Mouse (Mus musculus) liver, embryonic 15.5 days (tissue): ENCODE data around the gene Crocc. TPM values are rescaled to one million over a fixed set of nuclear protein-coding genes. Genes with fewer than 3 reads are reported as not detected.

Source experiments
- ATAC-seq: fragments of 200-750 bp; cut with Nextera tagmentation; 2 replicates; pipeline ENCODE4 v1.8.0; 2017; ENCODE audit warnings: moderate number of reproducible peaks, mild to moderate bottlenecking, moderate library complexity; ENCODE audit not compliant: insufficient read depth
- H3K27ac ChIP-seq: fragments of 300-500 bp; sonication (generic); replicated peaks from 2 replicates; pipeline ENCODE4 v1.5.1; 2015; ENCODE audit warnings: mild to moderate bottlenecking, inconsistent platforms
- H3K27me3 ChIP-seq: fragments of 300-500 bp; sonication (generic); 2 replicates; pipeline ENCODE4 v1.6.1; 2015; ENCODE audit warnings: mild to moderate bottlenecking, inconsistent platforms
- H3K36me3 ChIP-seq: fragments of 300-500 bp; sonication (generic); replicated peaks from 2 replicates; pipeline ENCODE4 v1.6.1; 2015; ENCODE audit warnings: moderate library complexity, mild to moderate bottlenecking, inconsistent platforms
- H3K4me1 ChIP-seq: fragments of 300-500 bp; sonication (generic); replicated peaks from 2 replicates; pipeline ENCODE4 v1.6.1; 2015; ENCODE audit warnings: inconsistent platforms
- H3K4me2 ChIP-seq: fragments of 300-500 bp; sonication (generic); 2 replicates; pipeline ENCODE4 v1.6.1; 2015; ENCODE audit warnings: moderate library complexity, mild to moderate bottlenecking, inconsistent platforms
- H3K4me3 ChIP-seq: fragments of 300-500 bp; sonication (generic); replicated peaks from 2 replicates; pipeline ENCODE4 v1.5.1; 2015; ENCODE audit warnings: mild to moderate bottlenecking, inconsistent platforms
- H3K9ac ChIP-seq: fragments of 300-500 bp; sonication (generic); 2 replicates; pipeline ENCODE4 v1.6.1; 2015; ENCODE audit warnings: moderate library complexity, mild to moderate bottlenecking, inconsistent platforms
- H3K9me3 ChIP-seq: fragments of 300-500 bp; sonication (generic); replicated peaks from 2 replicates; pipeline ENCODE4 v1.6.1; 2016; ENCODE audit warnings: inconsistent platforms
- WGBS: fragments of 180-500 bp; shearing (Covaris S2); methylation state at CpG from one replicate; pipeline ENCODE4 v1.1.7; 2015; ENCODE audit warnings: mixed read lengths; ENCODE audit not compliant: insufficient replicate concordance; 5-methylcytosine and 5-hydroxymethylcytosine counted together
- polyA plus RNA-seq: library from polyadenylated mRNA; unstranded; fragments of >200 nt; fragmentation: Nextera tagmentation; extraction: Ambion mirVana; gene quantifications from 2 replicates; pipeline ENCODE4 v1.2.1, GENCODE M21; 2015

The Crocc gene
- polyA plus RNA-seq, 1 experiment from 2014 or later = 0.77 TPM

GRCm38 (mm10) chr4:141048810-141049475, 11.4 kb downstream of the Crocc start:
- Histone ChIP-seq H3K36me3 (no peaks in the 10 kb centered on the region), H3K9ac (no peak overlapping the region), H3K9me3 (no peaks in the 10 kb centered on the region), H3K27ac (no peak overlapping the region), H3K27me3 (no peaks in the 10 kb centered on the region), H3K4me3 (no peak overlapping the region), H3K4me1 (peaks cover 6% of the 10 kb centered on the region; the same call in 1 of the 2 replicates), H3K4me2 (no peak overlapping the region)
- WGBS = 72% methylated on average over 17 of the region's 17 CpGs
- no peak for ATAC-seq

DNA sequence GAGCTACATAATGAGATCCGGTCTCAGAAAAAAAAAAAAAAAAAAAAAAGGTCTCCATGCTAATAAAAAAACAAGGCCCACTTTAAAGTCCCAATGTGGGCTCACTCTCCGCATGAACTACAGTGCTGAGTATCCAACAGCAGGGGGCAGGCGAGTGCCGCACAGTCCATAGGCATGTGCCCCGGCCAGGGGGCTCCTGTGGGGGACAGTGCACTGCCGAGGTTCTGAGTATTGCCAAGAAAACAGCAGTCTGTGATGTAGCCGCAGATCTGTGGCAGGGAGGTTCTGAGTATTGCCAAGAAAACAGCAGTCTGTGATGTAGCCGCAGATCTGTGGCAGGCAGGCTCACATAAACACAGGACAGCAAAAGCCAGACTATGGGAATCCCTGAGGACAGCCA, 15.5 kb downstream of the Crocc start:
- H3K9me3 ChIP-seq = no peaks in the 10 kb centered on the region
- 21% methylated on average over 8 of the region's 8 CpGs for WGBS
- H3K4me1 ChIP-seq = peaks cover 4% of the 10 kb centered on the region; the same call in 1 of the 2 replicates
- no peaks in the 10 kb centered on the region for H3K36me3 ChIP-seq
- no peak overlapping the region for H3K4me2 ChIP-seq
- H3K27me3 ChIP-seq = no peaks in the 10 kb centered on the region
- no peak overlapping the region for H3K9ac ChIP-seq
- H3K27ac ChIP-seq = no peak overlapping the region
- H3K4me3 ChIP-seq = no peak overlapping the region
- no peak for ATAC-seq

DNA sequence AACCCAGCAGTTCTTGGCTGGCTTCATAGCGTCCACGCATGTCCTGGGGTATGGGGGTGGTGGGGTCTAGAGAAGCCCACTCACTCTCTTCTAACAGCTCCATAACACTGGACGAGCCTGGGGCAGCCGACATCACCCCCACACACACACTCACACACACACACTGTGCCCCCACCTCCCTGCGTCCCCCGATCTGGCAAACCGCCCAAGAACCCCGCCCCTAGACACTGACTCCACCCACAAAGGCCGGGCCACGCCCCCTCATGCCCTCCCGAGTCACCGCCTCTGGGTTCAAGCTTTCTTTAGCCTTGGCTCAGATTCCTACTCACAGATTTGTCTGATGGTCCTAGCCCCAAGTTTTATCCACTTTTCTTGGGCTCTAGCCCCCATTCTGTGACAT, 19.2 kb downstream of the Crocc start:
- H3K36me3 ChIP-seq = no peaks in the 10 kb centered on the region
- H3K4me1 ChIP-seq = peaks cover 4% of the 10 kb centered on the region; the same call in 1 of the 2 replicates
- H3K4me2 ChIP-seq = no peak overlapping the region
- no peaks in the 10 kb centered on the region for H3K9me3 ChIP-seq
- H3K4me3 ChIP-seq = no peak overlapping the region
- 54% methylated on average over 12 of the region's 12 CpGs for WGBS
- H3K9ac ChIP-seq = no peak overlapping the region
- ATAC-seq = peak; percentile 9; the same call in 1 of the 2 replicates
- no peak overlapping the region for H3K27ac ChIP-seq
- no peaks in the 10 kb centered on the region for H3K27me3 ChIP-seq

DNA sequence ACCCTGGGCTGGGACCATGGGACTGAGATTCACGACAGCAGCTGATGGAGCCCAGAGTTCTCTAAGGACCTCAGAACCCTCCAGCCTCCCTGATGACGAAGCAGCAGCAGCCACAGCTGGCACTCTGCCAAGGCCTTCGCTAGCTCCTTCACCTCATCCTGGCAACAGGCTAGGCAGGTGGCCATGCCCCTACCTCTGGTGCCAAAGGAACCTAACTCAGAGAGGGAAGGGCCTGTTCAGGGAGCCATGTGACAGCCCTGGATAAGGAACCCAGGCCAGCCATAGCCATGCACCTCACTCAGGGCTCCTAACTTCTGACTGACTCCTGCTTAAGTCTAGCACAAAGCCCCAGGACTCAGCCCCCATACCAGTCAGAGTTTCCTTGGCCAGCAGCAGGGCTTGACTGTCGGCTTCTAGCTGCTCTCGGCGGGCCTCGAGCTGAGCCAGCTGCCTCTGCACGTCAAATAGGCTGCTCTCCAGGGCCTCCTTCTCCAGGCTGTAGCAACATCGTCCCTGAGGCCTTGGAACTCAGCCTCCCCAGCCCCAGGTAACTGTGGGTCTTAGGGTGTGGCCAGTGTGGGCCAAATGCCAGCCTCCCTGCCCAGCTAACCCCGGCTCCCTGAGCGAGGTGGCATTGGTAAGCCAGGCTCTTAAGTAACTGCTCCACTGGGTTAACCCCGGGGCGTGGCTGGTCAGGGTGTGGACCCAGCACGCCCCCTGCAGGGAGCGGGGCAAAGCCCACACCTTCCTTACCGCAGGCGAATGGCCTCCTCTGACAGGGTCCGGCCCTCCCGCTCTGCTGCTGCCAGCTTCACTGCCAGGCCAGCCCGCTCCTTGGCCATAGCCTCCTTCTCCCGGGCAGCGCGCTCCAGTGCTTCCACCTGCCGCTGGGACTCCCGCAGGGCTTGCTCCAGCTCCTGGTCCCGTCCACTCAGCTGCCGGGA, 26.5 kb downstream of the Crocc start:
- H3K27ac ChIP-seq = no peak overlapping the region
- WGBS = 72% methylated on average over 27 of the region's 27 CpGs
- no peak overlapping the region for H3K4me3 ChIP-seq
- no peaks in the 10 kb centered on the region for H3K36me3 ChIP-seq
- H3K9me3 ChIP-seq = no peaks in the 10 kb centered on the region
- no peaks in the 10 kb centered on the region for H3K27me3 ChIP-seq
- ATAC-seq = no peak
- H3K4me1 ChIP-seq = peaks cover 22% of the 10 kb centered on the region; the same call in 1 of the 2 replicates
- H3K9ac ChIP-seq = no peak overlapping the region
- H3K4me2 ChIP-seq = no peak overlapping the region

DNA sequence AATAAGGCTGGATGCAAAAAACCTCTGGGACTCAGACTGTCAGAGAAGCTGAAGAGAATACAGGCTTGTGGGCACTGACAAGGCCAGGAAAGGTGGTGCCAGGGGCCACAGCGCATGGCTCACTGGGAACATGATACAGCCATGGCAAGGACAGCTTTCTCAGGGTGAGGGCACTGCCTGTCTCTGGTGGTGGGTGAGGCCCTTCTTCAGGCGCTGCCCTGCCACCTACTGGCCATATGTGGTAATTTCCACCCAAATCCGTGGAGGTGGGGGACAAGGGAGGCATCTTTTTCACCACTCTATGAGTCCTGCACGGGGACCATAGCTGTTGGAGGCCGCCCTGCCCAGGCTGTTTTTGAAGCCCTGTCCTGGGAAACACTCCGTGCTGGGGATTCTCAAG, 28.6 kb downstream of the Crocc start:
- peaks cover 22% of the 10 kb centered on the region; the same call in 1 of the 2 replicates for H3K4me1 ChIP-seq
- no peak overlapping the region for H3K4me3 ChIP-seq
- no peak overlapping the region for H3K27ac ChIP-seq
- H3K9me3 ChIP-seq = no peaks in the 10 kb centered on the region
- no peak overlapping the region for H3K4me2 ChIP-seq
- no peak overlapping the region for H3K9ac ChIP-seq
- WGBS = 5% methylated on average over 6 of the region's 6 CpGs
- H3K27me3 ChIP-seq = no peaks in the 10 kb centered on the region
- no peaks in the 10 kb centered on the region for H3K36me3 ChIP-seq
- no peak for ATAC-seq

GRCm38 (mm10) chr4:141030541-141031206, 29.7 kb downstream of the Crocc start:
- no peaks in the 10 kb centered on the region for H3K36me3 ChIP-seq
- peaks cover 22% of the 10 kb centered on the region; the same call in 1 of the 2 replicates for H3K4me1 ChIP-seq
- WGBS = 78% methylated on average over 18 of the region's 18 CpGs
- no peak overlapping the region for H3K9ac ChIP-seq
- no peak overlapping the region for H3K4me2 ChIP-seq
- H3K27me3 ChIP-seq = no peaks in the 10 kb centered on the region
- no peak for ATAC-seq
- no peak overlapping the region for H3K4me3 ChIP-seq
- no peak overlapping the region for H3K27ac ChIP-seq
- no peaks in the 10 kb centered on the region for H3K9me3 ChIP-seq

DNA sequence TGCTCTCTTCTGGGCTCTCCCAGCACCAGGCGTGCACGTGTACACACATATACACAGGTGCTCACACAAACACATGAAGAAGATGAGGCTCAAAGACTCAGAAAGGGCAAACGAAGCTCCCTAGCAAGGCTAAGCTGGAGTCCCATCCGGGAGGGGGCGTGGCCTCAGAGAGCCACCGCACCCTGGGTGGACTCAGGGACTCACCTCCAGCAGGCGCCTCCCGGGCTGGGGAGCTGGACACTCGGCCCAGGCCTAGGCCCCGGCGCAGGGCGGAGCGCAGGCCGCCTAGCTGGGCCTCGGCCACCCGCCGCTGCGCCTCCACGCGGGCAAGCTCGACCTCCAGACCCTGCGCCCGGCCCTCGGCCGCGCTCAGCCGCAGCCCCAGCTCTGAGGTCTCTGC, 35.4 kb downstream of the Crocc start:
- H3K27me3 ChIP-seq = no peaks in the 10 kb centered on the region

DNA sequence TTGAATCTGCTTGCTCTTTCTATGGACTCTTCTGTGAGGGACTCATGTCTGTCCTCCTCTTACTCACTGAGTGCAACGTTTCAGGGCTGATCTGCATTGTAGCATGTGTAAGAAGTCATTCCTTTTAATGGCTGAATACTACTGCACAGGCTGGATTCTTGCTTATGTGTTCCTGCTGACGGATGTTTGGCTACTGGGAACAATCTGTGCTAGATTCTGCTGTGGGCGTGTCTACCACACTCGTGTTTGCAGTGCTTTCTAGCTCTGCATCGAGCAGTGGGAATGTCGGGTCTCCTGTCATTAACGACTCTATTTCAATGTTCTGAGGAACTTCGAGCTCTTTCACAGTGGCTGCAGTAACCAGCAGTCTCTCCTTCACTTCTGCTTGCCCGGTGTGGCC, 36.3 kb downstream of the Crocc start:
- Histone ChIP-seq H3K36me3 (no peaks in the 10 kb centered on the region), H3K4me1 (no peaks in the 10 kb centered on the region), H3K27ac (no peak overlapping the region), H3K27me3 (no peaks in the 10 kb centered on the region), H3K4me2 (no peak overlapping the region), H3K4me3 (no peak overlapping the region), H3K9me3 (no peaks in the 10 kb centered on the region), H3K9ac (no peak overlapping the region)
- WGBS = 55% methylated on average over 9 of the region's 9 CpGs
- ATAC-seq = no peak

More for the DNA sequence above, 35.4 kb downstream of the Crocc start:
- Histone ChIP-seq H3K9ac (no peak overlapping the region), H3K9me3 (no peaks in the 10 kb centered on the region), H3K4me2 (no peak overlapping the region; the same call in 1 of the 2 replicates), H3K4me1 (no peaks in the 10 kb centered on the region), H3K36me3 (no peaks in the 10 kb centered on the region), H3K4me3 (no peak overlapping the region), H3K27ac (no peak overlapping the region)
- ATAC-seq = no peak
- WGBS = 72% methylated on average over 27 of the region's 27 CpGs

DNA sequence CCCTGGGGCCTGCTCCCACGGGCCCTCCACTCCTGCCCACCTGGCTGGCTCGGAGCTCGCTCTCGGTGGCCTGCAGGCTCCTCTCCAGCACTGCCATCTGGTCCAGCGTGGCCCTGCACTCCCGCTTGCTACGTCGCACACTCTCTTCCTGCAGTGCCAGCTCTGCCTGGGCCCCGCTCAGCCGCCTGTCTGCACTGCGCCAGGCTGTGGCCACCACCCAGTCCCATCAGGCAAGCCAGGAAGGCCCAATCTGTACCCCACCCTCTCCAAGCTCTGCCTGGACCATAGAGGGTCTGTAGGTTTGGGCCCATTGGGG, 38.8 kb downstream of the Crocc start:
- Histone ChIP-seq H3K9me3 (no peaks in the 10 kb centered on the region), H3K9ac (no peak overlapping the region), H3K4me1 (no peaks in the 10 kb centered on the region), H3K27me3 (no peaks in the 10 kb centered on the region), H3K36me3 (no peaks in the 10 kb centered on the region), H3K4me2 (no peak overlapping the region), H3K27ac (no peak overlapping the region), H3K4me3 (no peak overlapping the region)
- 74% methylated on average over 11 of the region's 11 CpGs for WGBS
- ATAC-seq = no peak

- no peak for ATAC-seq
- Histone ChIP-seq H3K4me3 (no peak overlapping the region), H3K27ac (no peak overlapping the region), H3K27me3 (no peaks in the 10 kb centered on the region), H3K4me2 (no peak overlapping the region), H3K9ac (no peak overlapping the region), H3K36me3 (no peaks in the 10 kb centered on the region), H3K9me3 (no peaks in the 10 kb centered on the region), H3K4me1 (no peaks in the 10 kb centered on the region)
- WGBS = 61% methylated on average over 14 of the region's 14 CpGs
These were observed 39.3 kb downstream of the Crocc start for GRCm38 (mm10) chr4:141020811-141021613.
